Mouse (Mus musculus) cerebellum, adult 2 months (tissue): ENCODE measurements around the gene Myrfl. TPM values are rescaled to one million over a fixed set of nuclear protein-coding genes. Genes with fewer than 3 reads are reported as not detected.

Experiments used
- DNase-seq, 2 experiments: peaks; one replicate each; pipeline ENCODE4 v3.0.0; 2021
- H3K27ac ChIP-seq: fragments of 200-500 bp; 2 replicates; pipeline ENCODE4 v1.5.1; 2012; ENCODE audit warnings: low read length, control low read depth, inconsistent platforms; ENCODE audit not compliant: insufficient read depth
- H3K27me3 ChIP-seq: fragments of 200-500 bp; 2 replicates; pipeline ENCODE4 v1.6.1; 2012; ENCODE audit warnings: inconsistent platforms, mild to moderate bottlenecking, low read length, moderate library complexity; ENCODE audit not compliant: control insufficient read depth, insufficient read depth
- H3K4me1 ChIP-seq: fragments of 200-500 bp; 2 replicates; pipeline ENCODE4 v1.6.1; 2011; ENCODE audit warnings: low read length; ENCODE audit not compliant: control insufficient read depth, insufficient read depth
- H3K4me3 ChIP-seq: fragments of 200-500 bp; replicated peaks from 2 replicates; pipeline ENCODE3; 2011; ENCODE audit warnings: mild to moderate bottlenecking, low read depth, low read length, control low read depth; ENCODE audit not compliant: insufficient read depth
- CTCF ChIP-seq: fragments of 200-500 bp; IDR thresholded peaks from 2 replicates; pipeline ENCODE4 v1.5.1; 2011; ENCODE audit warnings: low read depth, mild to moderate bottlenecking, control low read depth, low read length, moderate library complexity, borderline replicate concordance; ENCODE audit not compliant: insufficient read depth
- POLR2A ChIP-seq: fragments of 200-500 bp; IDR thresholded peaks from 2 replicates; pipeline ENCODE4 v1.6.1; 2011; ENCODE audit warnings: low read length, control low read depth, borderline replicate concordance; ENCODE audit not compliant: insufficient read depth
- WGBS: fragments of 180-500 bp; shearing (Covaris S2); methylation state at CpG from one replicate; pipeline ENCODE4 v1.1.7; 2018; 5-methylcytosine and 5-hydroxymethylcytosine counted together
- polyA plus RNA-seq: library from polyadenylated mRNA; depleted of rRNA; stranded (reverse); fragments of >200 nt; gene quantifications from 2 replicates; pipeline ENCODE4 v1.2.3, GENCODE M21; 2012

The Myrfl gene
- polyA plus RNA-seq, 1 experiment = 0.10 TPM

GRCm38 (mm10) chr10:116808556-116809353 lies 88.0 kb downstream of the Myrfl start:
- WGBS = 92% methylated on average over 10 of the region's 10 CpGs
- H3K4me3 ChIP-seq = no peak overlapping the region
- no peaks in the 10 kb centered on the region for H3K4me1 ChIP-seq
- no peak for TF ChIP-seq POLR2A
- no peak for TF ChIP-seq CTCF
- H3K27ac ChIP-seq = no peak overlapping the region
- DNase-seq = no peak
- H3K27me3 ChIP-seq = no peaks in the 10 kb centered on the region

GRCm38 (mm10) chr10:116802178-116802794 lies 94.4 kb downstream of the Myrfl start:
- no peak for DNase-seq
- H3K4me3 ChIP-seq = no peak overlapping the region
- 60% methylated on average over 5 of the region's 5 CpGs for WGBS
- TF ChIP-seq POLR2A (no peak), CTCF (no peak)
- H3K27me3 ChIP-seq = no peaks in the 10 kb centered on the region
- no peak overlapping the region for H3K27ac ChIP-seq
- no peaks in the 10 kb centered on the region for H3K4me1 ChIP-seq

GRCm38 (mm10) chr10:116801281-116801680 lies 95.4 kb downstream of the Myrfl start:
- 72% methylated on average over 4 of the region's 4 CpGs for WGBS
- no peak for TF ChIP-seq CTCF
- TF ChIP-seq POLR2A = no peak
- no peak overlapping the region for H3K4me3 ChIP-seq
- H3K4me1 ChIP-seq = no peaks in the 10 kb centered on the region
- no peaks in the 10 kb centered on the region for H3K27me3 ChIP-seq
- no peak overlapping the region for H3K27ac ChIP-seq
- DNase-seq = no peak

- 62% methylated on average over 6 of the region's 6 CpGs for WGBS
- Histone ChIP-seq H3K4me1 (peaks cover 3% of the 10 kb centered on the region), H3K4me3 (no peak overlapping the region), H3K27ac (no peak overlapping the region), H3K27me3 (no peaks in the 10 kb centered on the region)
- DNase-seq = no peak
- TF ChIP-seq CTCF (no peak), POLR2A (no peak)
These were observed 100.7 kb downstream of the Myrfl start for GRCm38 (mm10) chr10:116796066-116796465.

GRCm38 (mm10) chr10:116789096-116789495 lies 107.6 kb downstream of the Myrfl start:
- peak in 1 of 2 experiments; percentile 32 for DNase-seq
- Histone ChIP-seq H3K4me1 (peaks cover 3% of the 10 kb centered on the region), H3K27ac (no peak overlapping the region), H3K27me3 (no peaks in the 10 kb centered on the region), H3K4me3 (no peak overlapping the region)
- peak; percentile 50; the same call in 1 of the 2 replicates for TF ChIP-seq CTCF
- TF ChIP-seq POLR2A = no peak

- Histone ChIP-seq H3K27me3 (no peaks in the 10 kb centered on the region), H3K27ac (no peak overlapping the region), H3K4me3 (no peak overlapping the region), H3K4me1 (peaks cover 3% of the 10 kb centered on the region)
- DNase-seq = no peak
- TF ChIP-seq POLR2A = no peak
- no peak for TF ChIP-seq CTCF
These were observed 108.3 kb downstream of the Myrfl start for GRCm38 (mm10) chr10:116788431-116788830.

GRCm38 (mm10) chr10:116784098-116784497 lies 112.6 kb downstream of the Myrfl start:
- H3K27ac ChIP-seq = no peak overlapping the region
- no peak for TF ChIP-seq CTCF
- TF ChIP-seq POLR2A = no peak
- WGBS = 87% methylated on average over 6 of the region's 6 CpGs
- no peaks in the 10 kb centered on the region for H3K27me3 ChIP-seq
- no peaks in the 10 kb centered on the region for H3K4me1 ChIP-seq
- no peak for DNase-seq
- no peak overlapping the region for H3K4me3 ChIP-seq

GRCm38 (mm10) chr10:116783020-116783419 lies 113.7 kb downstream of the Myrfl start:
- TF ChIP-seq CTCF = no peak
- no peak for TF ChIP-seq POLR2A
- WGBS = 60% methylated on average over 5 of the region's 5 CpGs
- no peak overlapping the region for H3K27ac ChIP-seq
- DNase-seq = no peak
- no peak overlapping the region for H3K4me3 ChIP-seq
- peaks cover 2% of the 10 kb centered on the region; the same call in 1 of the 2 replicates for H3K4me1 ChIP-seq
- H3K27me3 ChIP-seq = no peaks in the 10 kb centered on the region
